Mouse (Mus musculus) hematopoietic stem cell, adult 5-6 weeks (primary cell): ENCODE measurements around the gene Gprasp1. TPM values are rescaled to one million over a fixed set of nuclear protein-coding genes. Genes with fewer than 3 reads are reported as not detected.
"Not testable (repeated sequence)": the region's sequence is repeated elsewhere in the genome, so short reads cannot be mapped to it uniquely, and the experiment has no call there.

ENCODE experiments used
- ATAC-seq, 2 experiments: fragments of 125-278 bp in 1 of 2; replicated peaks in 1 of 2; 2 replicates each; pipeline ENCODE4 v1.8.0; 2016 to 2017; ENCODE audit warnings: inconsistent platforms in 2 of 2, mild to moderate bottlenecking in 2 of 2, moderate number of reproducible peaks in 2 of 2, low read depth in 1 of 2, moderate TSS enrichment in 1 of 2; ENCODE audit not compliant: low FRiP score in 2 of 2, poor library complexity in 2 of 2, severe bottlenecking in 2 of 2, insufficient read depth in 1 of 2, low TSS enrichment in 1 of 2
- total RNA-seq: library from RNA; stranded (forward); fragments of 172-1452, 232-1000 nt; gene quantifications from 2 replicates; pipeline ENCODE4 v1.2.3, GENCODE M21; 2017

Gene Gprasp1
- 82.7 and 85.2 TPM in 2 replicates for total RNA-seq

DNA sequence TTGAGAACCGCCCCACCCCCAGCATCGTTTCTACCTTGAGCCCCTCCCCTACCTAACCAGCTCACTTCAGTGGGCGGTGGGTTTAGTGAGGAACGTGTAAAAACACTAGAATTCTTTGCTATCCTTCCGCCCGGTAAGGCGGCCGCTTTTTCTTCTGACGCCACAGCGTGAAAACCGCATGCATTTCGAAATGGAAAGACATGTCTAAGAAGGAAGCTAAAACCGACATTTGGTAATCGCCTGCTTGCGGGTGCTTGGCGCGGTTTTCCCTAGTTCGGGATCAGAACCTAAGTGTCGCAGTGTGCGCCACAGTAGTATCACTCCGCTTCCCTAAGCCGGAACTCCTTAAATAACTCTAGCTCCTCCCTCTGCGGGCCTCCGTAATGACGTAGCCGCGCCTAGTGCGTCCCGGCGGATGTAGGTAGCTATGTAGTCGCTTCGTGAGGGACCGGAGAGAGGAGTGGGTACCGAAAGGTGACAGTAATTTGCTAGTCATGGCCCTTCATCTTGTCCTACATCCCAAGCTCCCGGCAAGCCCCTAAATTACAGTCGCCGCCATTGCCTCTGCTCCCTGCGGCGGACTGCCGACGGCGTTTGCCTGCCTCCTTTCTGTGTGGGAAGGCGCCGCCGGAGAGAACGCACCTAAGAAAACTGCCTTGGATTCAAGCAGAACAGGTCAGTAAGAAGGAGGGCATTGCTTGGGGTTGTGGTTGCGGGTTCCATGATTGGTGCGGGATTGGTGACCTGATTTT, at the start of gene Gprasp1, which contains the start of gene Armcx5:
Gprasp1 (plus strand) TSS at position 430 of the 752 bp plus-strand sequence.
Armcx5 (plus strand) TSS at position 430 of the 752 bp plus-strand sequence.
- ATAC-seq, result peak; percentile 99 to 100

DNA sequence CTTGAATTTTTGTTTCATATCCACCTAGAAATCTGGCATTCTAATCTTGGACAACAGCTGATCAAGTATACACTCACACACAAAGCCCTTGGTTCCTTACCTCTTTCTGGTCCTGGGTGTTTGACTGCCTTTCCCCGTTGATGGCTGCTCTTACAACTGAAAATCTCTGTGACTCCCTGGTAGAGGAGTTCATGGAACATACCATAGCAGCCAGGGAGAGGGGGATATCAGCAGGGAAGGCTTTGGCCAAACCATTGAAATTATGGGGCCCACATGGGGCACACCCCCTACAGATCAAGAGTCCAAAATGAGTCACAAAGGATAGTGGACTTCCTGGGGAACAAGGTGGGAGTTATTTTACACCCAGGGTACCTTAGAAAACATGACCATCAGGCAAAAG, 48.9 kb upstream of the Gprasp1 start, which contains the start of gene Tcp11x2:
Tcp11x2 (minus strand) TSS at position 158 of the 400 bp plus-strand sequence.
- no peak for ATAC-seq

DNA sequence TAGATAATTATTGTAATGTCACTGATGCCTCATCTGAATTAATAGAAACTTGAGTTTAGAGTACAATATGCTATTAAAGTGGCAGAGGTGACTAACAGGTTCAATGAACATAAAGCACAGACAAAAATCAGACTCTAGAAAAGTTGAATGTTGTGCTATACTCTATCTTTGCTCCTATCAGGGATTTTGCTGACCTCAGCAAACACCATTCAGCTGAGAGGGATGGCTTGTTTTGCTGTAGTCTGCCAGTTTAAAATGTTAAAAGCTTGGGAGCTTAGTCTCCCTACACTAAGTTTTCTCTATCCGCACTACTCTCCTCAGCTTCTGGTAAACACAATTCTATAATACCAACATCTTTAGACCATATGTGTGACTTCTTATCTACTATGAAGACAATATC, 39.4 kb upstream of the Gprasp1 start:
- no peak for ATAC-seq

DNA sequence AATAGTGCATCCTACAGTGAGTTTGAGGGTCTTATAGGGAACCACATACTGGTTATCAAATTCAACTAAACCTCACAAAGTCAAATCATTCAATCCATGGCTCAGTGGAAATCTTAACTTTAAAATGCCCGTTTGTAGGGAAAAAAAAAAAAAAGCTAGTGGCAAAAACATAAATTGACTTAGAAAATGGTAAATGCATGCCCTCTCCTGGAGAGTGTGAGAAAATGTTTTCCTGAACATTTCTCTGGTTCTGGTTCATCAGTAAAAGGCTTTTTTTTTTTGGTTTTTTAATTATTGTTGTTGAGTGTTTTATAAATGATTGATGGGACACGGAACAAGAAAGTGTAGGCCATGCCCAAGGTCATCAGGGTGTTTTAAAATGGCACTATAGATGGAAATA, 38.2 kb upstream of the Gprasp1 start:
- ATAC-seq, result no peak

DNA sequence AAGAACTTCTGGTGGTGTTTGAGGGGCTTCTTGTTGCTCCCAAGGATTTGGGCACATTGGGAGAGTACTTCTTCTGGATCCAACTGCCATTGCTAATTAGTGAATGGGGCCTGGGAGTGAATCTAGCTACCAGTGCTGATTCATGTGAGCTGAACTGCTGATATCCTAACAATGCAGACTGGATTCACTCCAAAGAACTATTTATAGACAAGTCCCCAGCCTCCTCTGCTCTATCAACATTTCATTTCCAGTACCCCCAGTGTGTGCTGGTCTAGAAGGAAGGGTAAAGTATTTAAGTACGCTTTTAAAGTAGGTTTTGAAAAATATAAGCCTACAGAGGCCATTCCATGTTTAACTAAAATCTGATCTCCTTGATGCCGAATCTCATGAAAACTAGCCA, 29.7 kb upstream of the Gprasp1 start:
- no peak for ATAC-seq

DNA sequence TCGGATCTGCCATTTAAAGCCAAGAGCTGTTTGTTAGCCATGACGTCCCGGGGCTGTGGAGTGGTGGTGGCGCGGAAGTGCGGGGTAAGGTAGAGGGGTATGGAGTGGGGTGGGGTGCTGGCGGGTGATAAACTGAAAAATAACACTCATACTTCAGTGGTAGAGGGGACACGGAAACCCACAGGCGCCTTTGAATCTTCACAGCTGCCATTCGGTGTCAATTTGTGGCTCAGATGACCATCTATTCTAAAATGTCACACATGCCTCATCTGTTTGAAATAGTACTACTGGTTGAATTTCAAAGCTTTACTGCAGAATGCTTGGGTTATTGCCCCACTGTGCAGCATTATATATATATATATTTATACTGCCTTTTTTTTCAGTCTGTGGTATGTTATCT, 17.4 kb upstream of the Gprasp1 start, which contains the start of gene Tmsb15a:
Tmsb15a (minus strand) TSS at position 101 of the 400 bp plus-strand sequence.
- ATAC-seq, result no peak

DNA sequence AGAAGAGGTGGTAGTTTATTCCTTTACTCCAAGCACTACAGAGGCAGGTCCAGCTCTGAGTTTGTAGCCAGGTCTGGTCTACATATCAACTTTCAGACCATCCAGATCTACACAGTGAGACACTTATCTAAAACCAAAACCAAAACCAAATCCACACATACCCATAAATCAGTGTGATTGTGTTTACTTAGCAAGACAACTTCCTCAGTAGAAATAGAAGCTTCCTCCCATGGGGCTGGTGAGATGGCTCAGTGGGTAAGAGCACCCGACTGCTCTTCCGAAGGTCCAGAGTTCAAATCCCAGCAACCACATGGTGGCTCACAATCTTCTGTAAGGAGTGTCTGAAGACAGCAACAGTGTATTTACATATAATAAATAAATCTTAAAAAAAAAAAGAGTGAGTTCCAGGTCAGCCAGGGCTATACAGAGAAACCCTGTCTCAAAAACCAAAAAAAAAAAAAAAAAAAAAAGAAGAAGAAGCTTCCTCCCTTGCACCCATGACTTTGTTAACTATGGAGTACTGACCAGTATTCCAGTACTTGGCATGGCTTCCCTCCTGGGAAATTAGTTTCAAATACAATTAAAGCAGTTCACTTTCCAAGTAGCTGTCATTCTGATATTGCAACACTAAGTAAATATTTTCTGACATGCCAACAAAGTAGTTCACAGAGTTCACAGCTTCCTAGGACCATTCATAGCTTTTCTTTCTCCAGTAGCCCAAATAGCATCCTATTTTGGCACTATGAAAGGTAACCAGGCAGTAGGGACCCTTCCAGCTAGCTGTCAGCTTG, 3.6 kb upstream of the Gprasp1 start:
- no peak for ATAC-seq

DNA sequence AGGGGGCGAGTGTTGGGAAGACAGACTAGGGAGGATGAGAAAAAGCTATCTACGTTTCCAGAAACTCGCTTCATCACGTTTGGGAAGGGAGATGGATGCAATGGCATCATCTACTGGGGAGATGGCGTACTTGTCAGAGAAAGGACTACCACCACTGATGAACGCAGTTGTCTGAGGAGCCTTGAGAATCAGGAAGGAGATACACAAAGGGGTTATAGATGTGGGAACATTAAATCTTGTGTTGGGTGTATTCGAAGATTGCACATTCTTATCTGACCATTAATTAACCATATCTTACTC, 473 bp downstream of the Gprasp1 start:
- peak in 1 of 2 experiments; percentile 9; a peak in 1 of 4 replicates for ATAC-seq

DNA sequence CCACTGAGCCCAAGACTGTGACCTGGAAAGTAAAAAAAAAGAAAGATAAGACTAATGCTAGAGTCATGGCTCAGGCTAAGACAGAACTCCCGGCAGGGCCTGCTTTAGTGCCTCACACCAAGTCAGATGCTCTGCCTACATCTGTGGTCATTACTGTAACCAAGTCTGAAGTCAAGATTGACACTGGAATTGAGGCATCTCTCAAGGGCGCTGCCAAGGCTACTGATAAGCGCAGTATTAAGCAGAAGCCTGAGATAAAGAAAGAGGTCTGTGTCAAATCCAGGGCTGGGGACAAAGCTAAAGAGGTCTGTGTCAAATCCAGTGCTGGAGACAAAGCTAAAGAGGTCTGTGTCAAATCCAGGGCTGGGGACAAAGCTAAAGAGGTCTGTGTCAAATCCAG, 2.8 kb downstream of the Gprasp1 start:
- ATAC-seq, result not testable (repeated sequence)

DNA sequence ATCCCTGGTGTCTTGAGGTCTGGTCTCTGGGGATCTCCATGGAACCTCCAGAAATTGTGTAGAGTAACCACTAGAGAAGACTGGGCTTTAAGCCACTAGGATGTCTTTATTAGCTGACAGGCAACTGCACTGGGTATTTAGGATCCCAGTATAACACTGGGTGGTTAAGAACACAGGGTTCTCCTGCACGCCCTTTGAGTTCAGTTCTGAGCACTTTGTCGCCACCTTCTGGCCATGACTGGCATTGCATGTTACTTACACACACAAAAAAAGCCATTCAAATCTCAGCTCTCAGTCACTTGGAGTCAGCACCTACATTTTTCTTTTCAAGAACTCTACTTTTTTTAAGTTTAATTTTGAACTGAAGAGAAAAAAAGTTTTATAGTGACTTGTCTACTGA, 10.3 kb downstream of the Gprasp1 start:
- peak; percentile 27 to 66; a peak in 2 of 4 replicates for ATAC-seq

DNA sequence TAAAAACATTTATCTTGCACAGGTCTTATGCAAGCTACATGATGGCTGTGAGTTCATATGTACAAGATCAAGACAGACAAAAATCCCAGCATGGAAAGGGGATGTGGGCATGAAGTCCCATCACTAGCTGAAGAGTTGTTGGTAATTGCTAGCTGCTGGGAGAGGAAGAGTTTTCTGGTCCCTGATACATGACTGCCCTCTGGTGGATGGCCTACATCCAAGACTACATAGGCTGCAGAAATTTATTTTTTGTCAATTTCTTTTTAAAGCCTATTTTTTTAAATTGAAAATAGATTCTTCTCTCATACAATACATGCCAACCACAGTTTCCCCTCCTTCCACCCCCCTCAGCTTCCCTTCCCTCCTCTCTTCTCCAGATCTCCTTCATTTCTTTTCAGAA, 19.2 kb downstream of the Gprasp1 start:
- ATAC-seq, result no peak

DNA sequence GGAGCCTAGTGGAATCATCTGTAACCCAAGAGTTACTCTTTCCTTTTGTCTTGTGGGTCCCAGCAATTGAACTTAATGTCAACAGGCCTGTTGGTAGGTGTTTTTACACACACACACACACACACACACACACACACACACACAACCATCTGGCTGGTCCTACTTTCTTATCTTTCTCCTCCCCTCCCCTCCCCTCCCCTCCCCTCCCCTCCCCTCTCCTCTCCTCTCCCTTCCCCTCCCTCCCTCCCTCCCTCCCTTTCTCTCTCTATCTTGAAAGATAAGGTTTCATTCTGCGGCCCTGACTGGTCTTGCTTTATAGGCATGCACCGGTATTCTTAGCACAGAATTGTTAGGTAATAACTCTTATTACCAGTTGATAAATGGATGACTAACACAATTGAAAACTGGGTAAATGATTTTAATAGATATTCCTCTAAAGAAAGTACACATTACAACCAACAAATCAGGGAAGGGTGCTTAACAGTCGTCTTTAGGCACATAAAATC, 25.6 kb downstream of the Gprasp1 start:
- no peak for ATAC-seq

DNA sequence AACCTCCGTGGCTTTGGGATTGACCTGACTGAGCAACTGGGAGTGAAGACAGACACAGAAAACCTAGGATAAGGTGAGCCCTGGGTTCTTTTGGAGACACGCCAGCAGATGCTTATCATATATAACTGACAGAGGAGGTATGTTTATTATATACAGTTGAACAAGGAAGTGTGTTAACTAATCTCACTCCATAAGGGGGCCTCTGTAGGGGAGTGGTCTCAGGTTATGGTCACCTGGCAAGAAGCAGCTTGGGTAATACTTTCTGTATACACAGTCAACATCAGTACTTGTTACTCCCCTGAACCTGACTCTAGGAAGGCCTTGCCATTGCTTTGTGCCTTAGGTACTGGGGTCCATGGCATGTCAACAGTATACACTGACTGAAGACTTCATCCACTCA, 26.0 kb downstream of the Gprasp1 start:
- no peak for ATAC-seq

DNA sequence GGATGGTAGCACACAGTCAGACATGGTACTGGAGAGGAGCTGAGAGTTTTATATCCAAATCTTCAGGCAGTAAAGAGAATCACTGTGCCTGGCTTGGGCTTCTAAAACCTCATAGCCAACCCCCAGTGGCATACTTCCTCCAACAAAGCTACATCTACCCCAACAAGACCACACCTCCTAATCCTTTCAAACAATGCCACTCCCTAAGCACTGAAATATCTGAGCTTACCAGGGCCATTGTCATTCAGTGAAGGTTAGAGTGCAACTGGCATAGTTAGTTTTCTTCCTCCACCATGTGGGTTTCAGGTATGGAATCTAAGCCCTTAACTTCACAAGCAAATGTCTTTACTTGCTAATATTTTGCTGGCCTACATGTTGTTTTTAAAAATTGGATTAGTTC, 49.0 kb downstream of the Gprasp1 start:
- ATAC-seq, result no peak

DNA sequence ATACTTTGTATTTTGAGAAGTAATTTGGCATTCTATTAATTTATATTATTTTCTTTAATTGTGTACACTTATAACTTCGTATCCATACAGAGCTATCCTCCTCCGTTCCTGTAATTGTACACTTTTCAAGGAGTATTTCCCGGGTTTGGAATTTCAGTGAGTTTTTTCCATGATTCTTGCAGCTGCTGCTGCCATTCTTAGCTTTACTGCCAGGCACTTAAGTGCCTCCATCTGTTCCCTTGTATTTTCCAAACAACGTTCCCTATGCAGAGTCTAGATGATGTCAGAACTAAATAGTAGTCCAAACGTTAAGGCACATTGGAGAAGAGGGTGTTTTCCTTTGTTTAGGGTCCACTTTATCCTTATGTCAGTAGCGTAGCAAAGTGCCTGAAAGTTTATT, 49.8 kb downstream of the Gprasp1 start:
- no peak for ATAC-seq

DNA sequence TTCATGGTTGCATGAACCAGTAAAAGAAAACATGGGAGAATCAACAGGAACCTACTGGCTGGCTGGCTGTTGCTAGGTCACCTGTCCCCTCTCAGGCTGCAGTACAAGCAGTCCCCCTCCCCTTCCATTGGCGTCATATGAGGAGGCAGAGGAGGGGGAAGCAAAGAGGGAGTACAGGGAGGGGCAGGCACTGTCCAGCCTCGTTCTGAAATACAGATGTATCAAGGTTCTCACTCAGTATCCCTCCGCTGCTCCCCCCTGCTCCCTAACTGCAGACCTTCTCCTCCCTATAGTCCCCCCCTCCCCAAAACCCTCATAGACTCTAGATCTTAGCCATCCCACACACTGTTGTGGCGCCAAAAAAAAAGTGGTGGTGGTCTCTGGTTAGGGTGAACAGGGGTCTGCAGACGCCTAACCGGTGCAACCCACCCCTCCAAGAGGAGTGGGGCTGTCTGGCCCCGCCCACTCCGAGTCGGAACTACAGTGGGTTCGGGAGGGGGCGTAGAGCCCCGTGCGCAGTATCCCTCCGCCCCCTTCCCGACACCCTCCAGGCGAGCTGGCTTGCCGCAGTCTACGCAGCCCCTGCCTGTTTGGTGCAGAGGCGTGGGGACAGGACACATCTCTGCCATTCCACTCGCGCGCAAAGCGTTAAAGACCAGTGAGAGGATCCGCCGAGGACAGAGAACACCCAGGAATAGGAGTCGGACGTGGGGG, 53.2 kb downstream of the Gprasp1 start:
- peak; percentile 85 for ATAC-seq

DNA sequence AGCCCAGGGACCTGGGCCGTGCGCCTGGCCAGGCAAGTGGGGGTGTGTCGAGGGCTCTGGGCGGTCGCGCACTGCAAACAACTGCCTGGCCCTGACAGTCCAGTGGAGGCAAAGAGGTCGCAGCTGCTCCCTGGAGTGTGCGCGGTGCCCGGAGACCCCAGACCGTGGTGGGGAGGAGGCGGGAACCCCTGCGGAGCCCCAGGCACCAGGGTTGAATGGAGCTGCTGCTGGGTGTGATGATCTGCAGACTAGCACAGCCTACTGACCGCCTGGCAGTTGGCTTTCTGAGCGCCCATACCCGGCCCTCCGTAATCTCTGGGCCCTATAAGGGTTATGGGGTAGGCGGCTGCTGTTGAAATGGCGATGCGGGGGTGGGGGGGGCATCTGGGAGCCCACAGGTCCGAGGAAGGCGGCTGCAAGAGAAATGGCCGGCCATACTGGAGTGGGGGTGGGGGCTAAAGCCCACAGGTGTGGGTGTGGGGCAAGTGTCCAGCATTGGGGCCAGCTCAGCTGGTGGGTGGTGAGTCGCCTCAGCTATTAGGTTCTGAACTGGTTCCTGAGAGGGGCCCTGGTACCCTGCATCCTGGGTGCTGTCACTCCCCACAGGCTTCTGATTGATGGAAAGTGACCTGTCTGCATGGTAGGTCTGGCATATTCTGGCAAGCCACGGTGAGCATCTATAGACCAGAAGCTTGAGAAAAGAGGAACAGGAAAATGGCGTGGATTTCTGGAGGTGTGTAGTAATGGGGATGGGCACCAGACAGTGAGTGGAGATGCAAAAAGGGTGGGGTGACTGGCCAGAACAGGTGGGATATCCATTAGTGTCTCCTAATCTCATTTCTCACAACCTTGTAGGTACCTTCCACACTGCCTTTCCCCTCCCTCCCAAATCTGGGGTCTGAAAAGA, 54.0 kb downstream of the Gprasp1 start:
- peak in 1 of 2 experiments; percentile 39; a peak in 2 of 4 replicates for ATAC-seq
